Mouse (Mus musculus) heart, adult 2 months (tissue): ENCODE data around the gene Ankrd33b.

Experiments used
- CTCF ChIP-seq: fragments of 200-600 bp; IDR thresholded peaks from 2 replicates; pipeline ENCODE4 v1.8.1; 2022; ENCODE audit warnings: antibody characterized with exemption, mild to moderate bottlenecking, moderate library complexity
- EP300 ChIP-seq: fragments of 200-500 bp; IDR thresholded peaks from 2 replicates; pipeline ENCODE4 v1.6.1; 2011; ENCODE audit warnings: low read depth, low read length, control low read depth; ENCODE audit not compliant: insufficient read depth
- POLR2A ChIP-seq: fragments of 200-500 bp; IDR thresholded peaks from 2 replicates; pipeline ENCODE4 v1.6.1; 2011; ENCODE audit warnings: mild to moderate bottlenecking, low read depth, low read length, control low read depth; ENCODE audit not compliant: insufficient read depth

DNA sequence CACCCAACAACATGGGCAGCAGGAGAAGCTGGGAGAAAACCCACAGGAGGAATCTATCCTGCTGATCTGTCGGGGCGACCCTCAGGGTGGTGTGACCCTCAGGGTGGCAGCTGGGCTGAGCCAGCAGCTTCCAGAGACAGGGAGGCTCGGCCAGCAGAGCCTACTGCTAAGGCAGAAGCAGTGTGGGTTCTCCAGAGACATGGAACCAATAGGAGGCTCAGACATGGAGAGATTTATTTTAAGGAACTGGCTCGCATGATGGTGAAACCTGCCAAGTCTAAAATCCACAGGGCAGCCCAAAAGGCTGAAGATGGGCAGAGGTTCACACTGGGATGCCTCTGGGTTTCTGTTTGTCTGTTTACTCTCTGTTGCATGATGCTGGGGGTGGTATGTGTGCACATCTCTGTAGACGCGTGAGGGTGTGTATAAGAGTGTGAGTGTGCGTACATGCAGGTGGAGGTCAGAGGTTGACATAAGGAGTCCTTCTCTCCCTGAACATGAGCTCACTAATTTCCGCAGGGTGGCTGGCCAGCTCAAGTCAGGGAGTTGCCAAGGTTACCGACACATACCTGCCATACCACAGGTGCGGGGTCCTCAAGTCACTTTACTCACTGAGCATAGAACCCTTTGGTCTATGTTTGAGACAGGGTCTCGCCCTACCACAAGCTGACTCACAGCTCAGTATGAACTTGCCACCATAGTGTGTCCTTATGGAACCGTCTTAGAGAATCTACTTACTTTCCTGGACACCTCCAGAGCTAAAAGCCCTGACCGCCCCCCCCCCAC lies 14.8 kb downstream of the Ankrd33b start:
- TF ChIP-seq CTCF (no peak), POLR2A (no peak), EP300 (no peak)
